ENCODE assay signal across 11 mouse cellular contexts in the genomic region with DNA sequence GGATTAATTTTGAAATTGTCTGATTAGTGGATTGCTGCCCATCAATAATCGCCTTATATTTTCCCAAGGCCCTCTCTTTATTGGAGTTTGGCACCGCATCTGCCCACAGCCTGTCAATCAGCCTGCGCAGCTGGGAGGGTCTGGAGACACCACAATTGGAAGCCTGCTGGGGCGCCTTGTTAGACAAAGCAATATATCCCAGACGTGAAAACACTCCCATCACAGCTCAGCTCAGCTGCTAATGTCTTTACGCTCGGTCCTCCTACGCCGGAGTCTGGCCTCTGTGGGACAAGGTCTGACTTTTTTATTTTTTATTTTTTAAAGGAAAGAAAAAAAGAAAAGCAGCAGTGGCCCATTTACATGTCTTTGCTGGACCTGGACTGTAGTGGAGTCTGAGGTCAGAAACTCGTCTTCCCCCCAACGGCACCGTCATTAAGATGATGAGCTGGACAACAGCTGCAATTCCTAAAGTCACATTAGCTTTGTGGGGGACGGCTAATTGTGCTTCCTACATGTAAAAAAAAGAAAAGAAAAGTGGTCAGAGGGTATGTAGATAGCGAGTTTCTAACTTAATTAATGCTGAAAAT.
DNase-seq lines count a peak whose midpoint lies in the region; ATAC-seq and TF ChIP-seq lines count a peak whose summit lies in the region.
"Had no signal": no experiment of that assay in that cellular context is flagged by ENCODE, and none has a peak within 500 bp of the region (broad histone marks: within the 10 kb centered on the region; RNA-seq: fewer than 3 reads in every experiment).

No protein-coding gene starts in this region.

- H3K4me3 ChIP-seq in neural tube, embryonic 11.5 days (ENCODE audit: low read depth, low read length), result no peak overlapping the region
- H3K4me3 ChIP-seq in forebrain, embryonic 12.5 days (replicated peaks), result no peak overlapping the region
- no peak overlapping the region for H3K4me3 ChIP-seq in hindbrain, postnatal 0 days (ENCODE audit: low read length)
- no peak overlapping the region for H3K4me3 ChIP-seq in neural tube, embryonic 14.5 days (ENCODE audit: low read depth, low read length)
- no peak overlapping the region for H3K4me3 ChIP-seq in lung, adult 2 months (replicated peaks; ENCODE audit: extremely low read depth, low read depth, low read length)
- H3K4me3 ChIP-seq: stomach, embryonic 15.5 days had no signal

- H3K4me1 ChIP-seq in neural tube, embryonic 11.5 days (ENCODE audit: control insufficient read depth, insufficient read depth, low read length), result 0 out of 2 replicates have a peak, but pooled peaks cover 2% of the 10 kb centered on the region
- peaks cover 15% of the 10 kb centered on the region for H3K4me1 ChIP-seq in forebrain, embryonic 12.5 days
- H3K4me1 ChIP-seq in hindbrain, postnatal 0 days (ENCODE audit: insufficient read depth, low read length), result no peaks in the 10 kb centered on the region
- H3K4me1 ChIP-seq in neural tube, embryonic 14.5 days (ENCODE audit: control insufficient read depth, insufficient read depth, low read length), result peaks cover 9% of the 10 kb centered on the region; the same call in 1 of the 2 replicates
- H3K4me1 ChIP-seq in lung, adult 2 months (ENCODE audit: control insufficient read depth, insufficient read depth, low read length), result no peaks in the 10 kb centered on the region
- H3K4me1 ChIP-seq: stomach, embryonic 15.5 days had no signal

- no peak overlapping the region for H3K4me2 ChIP-seq in neural tube, embryonic 11.5 days (ENCODE audit: low read depth)
- H3K4me2 ChIP-seq in forebrain, embryonic 12.5 days, result no peak overlapping the region
- 0 out of 2 replicates have a peak overlapping the region, but pooled peaks have one; percentile 18 for H3K4me2 ChIP-seq in hindbrain, postnatal 0 days (ENCODE audit: low read depth, low read length)
- peak overlapping the region; percentile 14; the same call in 1 of the 2 replicates for H3K4me2 ChIP-seq in neural tube, embryonic 14.5 days (ENCODE audit: low read depth, low read length)
- H3K4me2 ChIP-seq: stomach, embryonic 15.5 days had no signal

- WGBS in neural tube, embryonic 11.5 days, result 19% methylated on average over 14 of the region's 14 CpGs
- WGBS in forebrain, embryonic 12.5 days, result 23% methylated on average over 14 of the region's 14 CpGs
- 18% methylated on average over 14 of the region's 14 CpGs for WGBS in hindbrain, postnatal 0 days
- 6% methylated on average over 14 of the region's 14 CpGs for WGBS in neural tube, embryonic 14.5 days
- 61% methylated on average over 14 of the region's 14 CpGs for whole genome bisulfite sequencing in lung, adult 2 months

- no peaks in the 10 kb centered on the region for H3K27me3 ChIP-seq in neural tube, embryonic 11.5 days (ENCODE audit: control insufficient read depth, insufficient read depth, low read length)
- no peaks in the 10 kb centered on the region for H3K27me3 ChIP-seq in forebrain, embryonic 12.5 days
- no peaks in the 10 kb centered on the region for H3K27me3 ChIP-seq in hindbrain, postnatal 0 days (ENCODE audit: insufficient read depth, low read length)
- no peaks in the 10 kb centered on the region for H3K27me3 ChIP-seq in neural tube, embryonic 14.5 days (ENCODE audit: control insufficient read depth, insufficient read depth, low read length)
- H3K27me3 ChIP-seq: stomach, embryonic 15.5 days had no signal

- peak; percentile 75 for ATAC-seq in neural tube, embryonic 11.5 days (ENCODE audit: insufficient read depth, low FRiP score, low TSS enrichment)
- ATAC-seq in forebrain, embryonic 12.5 days (ENCODE audit: low FRiP score), result peak; percentile 91
- peak; percentile 32; the same call in 1 of the 2 replicates for ATAC-seq in hindbrain, postnatal 0 days
- ATAC-seq in neural tube, embryonic 14.5 days (ENCODE audit: low read depth), result peak; percentile 87

- no peak overlapping the region for H3K27ac ChIP-seq in neural tube, embryonic 11.5 days (ENCODE audit: low read depth, low read length)
- peak overlapping the region; percentile 1; the same call in 1 of the 2 replicates for H3K27ac ChIP-seq in forebrain, embryonic 12.5 days
- no peak overlapping the region for H3K27ac ChIP-seq in hindbrain, postnatal 0 days
- no peak overlapping the region for H3K27ac ChIP-seq in neural tube, embryonic 14.5 days (ENCODE audit: low read depth, low read length)
- H3K27ac ChIP-seq: stomach, embryonic 15.5 days had no signal

- TF ChIP-seq CTCF in hindbrain, postnatal 0 days (IDR thresholded peaks at IDR 0.05; ENCODE audit: low read depth), result no peak
- no peak for TF ChIP-seq CTCF in lung, adult 2 months (IDR thresholded peaks at IDR 0.05; ENCODE audit: insufficient read depth, low read length)

- TF ChIP-seq POLR2A in lung, adult 2 months (IDR thresholded peaks at IDR 0.05; ENCODE audit: borderline replicate concordance, extremely low read depth, low read depth, low read length), result no peak

- DNase-seq in neural tube, embryonic 11.5 days (ENCODE audit: low spot score), result peak; percentile 55
- no peak for DNase-seq in neural tube, embryonic 10.5 days (ENCODE audit: extremely low spot score, low spot score)
- DNase-seq in hindbrain, postnatal 0 days (ENCODE audit: low spot score), result peak; percentile 51
- no peak for DNase-seq in adrenal gland, adult (ENCODE audit: inconsistent age in 2 of 2, low spot score in 1 of 2)
- DNase-seq in urinary bladder, postnatal 36 days (ENCODE audit: low spot score in 2 of 2), result no peak
- no peak for DNase-seq in lung, adult 2 months
- DNase-seq: adrenal gland, postnatal 25 days had no signal

- H3K9me3 ChIP-seq in neural tube, embryonic 11.5 days (ENCODE audit: control insufficient read depth, low read length), result no peaks in the 10 kb centered on the region
- H3K9me3 ChIP-seq in forebrain, embryonic 12.5 days, result no peaks in the 10 kb centered on the region
- no peaks in the 10 kb centered on the region for H3K9me3 ChIP-seq in hindbrain, postnatal 0 days (ENCODE audit: low read length)
- no peaks in the 10 kb centered on the region for H3K9me3 ChIP-seq in neural tube, embryonic 14.5 days (ENCODE audit: control insufficient read depth, low read length)
- H3K9me3 ChIP-seq: G1E; stomach, embryonic 15.5 days had no signal

- H3K36me3 ChIP-seq in neural tube, embryonic 11.5 days (ENCODE audit: control insufficient read depth, insufficient read depth, low read length), result no peaks in the 10 kb centered on the region
- H3K36me3 ChIP-seq in forebrain, embryonic 12.5 days (replicated peaks), result no peaks in the 10 kb centered on the region
- H3K36me3 ChIP-seq in hindbrain, postnatal 0 days (ENCODE audit: insufficient read depth, low read length), result no peaks in the 10 kb centered on the region
- H3K36me3 ChIP-seq in neural tube, embryonic 14.5 days (ENCODE audit: control insufficient read depth, insufficient read depth, low read length), result no peaks in the 10 kb centered on the region
- H3K36me3 ChIP-seq: G1E; stomach, embryonic 15.5 days had no signal

- H3K9ac ChIP-seq in neural tube, embryonic 11.5 days (ENCODE audit: low read length), result no peak overlapping the region
- H3K9ac ChIP-seq in forebrain, embryonic 12.5 days, result no peak overlapping the region
- H3K9ac ChIP-seq in hindbrain, postnatal 0 days (replicated peaks; ENCODE audit: low read length), result no peak overlapping the region
- no peak overlapping the region for H3K9ac ChIP-seq in neural tube, embryonic 14.5 days (replicated peaks; ENCODE audit: low read depth, low read length)
- H3K9ac ChIP-seq: stomach, embryonic 15.5 days had no signal

Comparison
In these comparisons a context has a peak if more than half of its experiments do, and no peak if none do; other contexts are left out.
1. DNase-seq: peak in neural tube, embryonic 11.5 days (single experiment) and hindbrain, postnatal 0 days (single experiment); none in neural tube, embryonic 10.5 days (single experiment), adrenal gland, adult (0 of 2), urinary bladder, postnatal 36 days (0 of 2) and lung, adult 2 months (single experiment).
2. H3K4me2 ChIP-seq: peak in hindbrain, postnatal 0 days (single experiment) and neural tube, embryonic 14.5 days (single experiment); none in neural tube, embryonic 11.5 days (single experiment) and forebrain, embryonic 12.5 days (single experiment).
3. ATAC-seq: peak in every context shown above with its lines; median percentile 91 in forebrain, embryonic 12.5 days; 87 in neural tube, embryonic 14.5 days; 75 in neural tube, embryonic 11.5 days; 32 in hindbrain, postnatal 0 days.